Mouse (Mus musculus) myocyte (in vitro differentiated cells): Measurements from ENCODE around the gene Krtap14. TPM values are rescaled to one million over a fixed set of nuclear protein-coding genes. Genes with fewer than 3 reads are reported as not detected.

ENCODE experiments used
- H3K27me3 ChIP-seq: one replicate; pipeline ENCODE4 v1.6.1; 2011; ENCODE audit not compliant: control insufficient read depth, insufficient read depth, insufficient read length
- H3K36me3 ChIP-seq: one replicate; pipeline ENCODE4 v1.6.1; 2011; ENCODE audit not compliant: control insufficient read depth, insufficient read depth
- H3K4me2 ChIP-seq: one replicate; pipeline ENCODE4 v1.6.1; 2011; ENCODE audit warnings: low read depth, control low read depth
- H3K4me3 ChIP-seq: one replicate; pipeline ENCODE4 v1.5.1; 2011; ENCODE audit warnings: mild to moderate bottlenecking, control low read depth, moderate library complexity
- H3K79me2 ChIP-seq: one replicate; pipeline ENCODE4 v1.6.1; 2011; ENCODE audit not compliant: control insufficient read depth, insufficient read depth
- H3ac ChIP-seq: one replicate; pipeline ENCODE4 v1.6.1; 2011; ENCODE audit not compliant: control insufficient read depth, insufficient read length
- CEBPB ChIP-seq: IDR thresholded peaks from 2 replicates; pipeline ENCODE4 v1.6.1; 2011; ENCODE audit warnings: mild to moderate bottlenecking, moderate library complexity; ENCODE audit not compliant: poor library complexity, insufficient read depth, severe bottlenecking
- E2F4 ChIP-seq: IDR thresholded peaks from one replicate; pipeline ENCODE4 v1.6.1; 2011; ENCODE audit warnings: mild to moderate bottlenecking, control low read depth, moderate library complexity; ENCODE audit not compliant: insufficient read depth
- MAX ChIP-seq: IDR thresholded peaks from one replicate; pipeline ENCODE4 v1.6.1; 2011; ENCODE audit warnings: low read depth, mild to moderate bottlenecking, control low read depth
- MYOD1 ChIP-seq, 3 experiments: IDR thresholded peaks; one replicate each; pipeline ENCODE4 v1.6.1; 2011; ENCODE audit warnings: control low read depth in 2 of 3, low read depth in 2 of 3, mild to moderate bottlenecking in 2 of 3, moderate library complexity in 1 of 3; ENCODE audit not compliant: insufficient read length in 2 of 3, control insufficient read depth in 1 of 3
- MYOG ChIP-seq, 3 experiments: IDR thresholded peaks; one replicate each; pipeline ENCODE4 v1.6.1; 2011; ENCODE audit warnings: control low read depth in 2 of 3, low read depth in 2 of 3, mild to moderate bottlenecking in 2 of 3; ENCODE audit not compliant: insufficient read length in 2 of 3, control insufficient read depth in 1 of 3, insufficient read depth in 1 of 3
- POLR2A ChIP-seq: IDR thresholded peaks from one replicate; pipeline ENCODE4 v1.6.1; 2011; ENCODE audit warnings: low read depth, mild to moderate bottlenecking, control low read depth, moderate library complexity; ENCODE audit not compliant: insufficient read length
- POLR2AphosphoS2 ChIP-seq: IDR thresholded peaks from one replicate; pipeline ENCODE4 v1.6.1; 2011; ENCODE audit warnings: low read depth, control low read depth; ENCODE audit not compliant: insufficient read length
- REST ChIP-seq: IDR thresholded peaks from one replicate; pipeline ENCODE4 v1.6.1; 2011; ENCODE audit warnings: mild to moderate bottlenecking, control low read depth, moderate library complexity; ENCODE audit not compliant: insufficient read depth, insufficient read length
- SRF ChIP-seq: IDR thresholded peaks from one replicate; pipeline ENCODE4 v1.6.1; 2011; ENCODE audit warnings: low read depth; ENCODE audit not compliant: control insufficient read depth, insufficient read length
- TCF12 ChIP-seq: IDR thresholded peaks from one replicate; pipeline ENCODE4 v1.6.1; 2011; ENCODE audit warnings: mild to moderate bottlenecking, control low read depth; ENCODE audit not compliant: poor library complexity, insufficient read depth, severe bottlenecking
- TCF3 ChIP-seq: IDR thresholded peaks from one replicate; pipeline ENCODE4 v1.6.1; 2011; ENCODE audit warnings: low read depth, control low read depth; ENCODE audit not compliant: insufficient read length
- USF1 ChIP-seq: IDR thresholded peaks from one replicate; pipeline ENCODE4 v1.6.1; 2011; ENCODE audit warnings: low read depth, mild to moderate bottlenecking, control low read depth, moderate library complexity
- polyA plus RNA-seq: library from polyadenylated mRNA; unstranded; fragments of >200 nt; fragmentation: generic; extraction: Trizol; gene quantifications from one replicate; pipeline ENCODE4 v1.2.1, GENCODE M21; 2012; ENCODE audit warnings: missing spikeins

Krtap14 gene
- not detected for polyA plus RNA-seq

GRCm38 (mm10) chr16:88826095-88826652, at the start of gene Krtap14:
TSS of gene Krtap14 (minus strand) at chr16:88826145.
- H3K4me3 ChIP-seq: no peak within 1 kb of the TSS
- H3K79me2 ChIP-seq: no peaks in the 10 kb centered on the region
- TF ChIP-seq TCF3 (no peak), REST (no peak), USF1 (no peak), SRF (no peak), MYOD1 (IDR thresholded peaks at IDR 0.05; ENCODE audit: control insufficient read depth in 1 of 3, insufficient read length in 2 of 3, low read depth in 2 of 3) (no peak), CEBPB (no peak), POLR2A (no peak), MYOG (IDR thresholded peaks at IDR 0.05; ENCODE audit: control insufficient read depth in 1 of 3, insufficient read depth in 1 of 3, insufficient read length in 2 of 3, low read depth in 2 of 3) (no peak), E2F4 (no peak)
- H3K27me3 ChIP-seq: no peaks in the 10 kb centered on the region
- H3K36me3 ChIP-seq: no peaks in the 10 kb centered on the region
- H3ac ChIP-seq: no peak within 1 kb of the TSS
- no peak within 1 kb of the TSS for H3K4me2 ChIP-seq

DNA sequence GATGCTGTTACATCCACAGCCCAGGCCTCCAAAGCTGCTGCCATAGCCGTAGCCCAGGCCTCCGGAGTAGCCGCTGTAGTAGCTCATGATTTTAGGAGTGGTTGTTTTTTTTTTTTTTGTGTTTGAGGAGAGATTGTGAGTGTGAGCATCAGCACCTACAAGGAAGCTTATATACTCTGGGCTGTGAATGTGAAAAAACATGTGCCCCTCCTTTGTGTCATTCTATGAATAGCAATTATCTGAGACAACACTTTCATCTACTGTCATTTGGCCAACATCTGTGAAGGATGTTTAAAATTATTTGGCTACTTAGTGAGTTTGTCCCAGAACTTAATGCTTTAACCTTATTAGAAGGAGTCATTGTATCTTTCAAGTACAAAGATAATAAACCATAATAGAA, 48.2 kb upstream of the Krtap14 start, which contains the start of gene Krtap19-2:
Gene Krtap19-2, minus strand, starts transcription at position 101 of the 400 bp plus-strand sequence.
- Histone ChIP-seq H3K36me3 (no peaks in the 10 kb centered on the region), H3K4me3 (no peak within 1 kb of the TSS), H3K79me2 (no peaks in the 10 kb centered on the region), H3K27me3 (no peaks in the 10 kb centered on the region), H3K4me2 (no peak within 1 kb of the TSS), H3ac (no peak within 1 kb of the TSS)
- TF ChIP-seq E2F4: no peak
- no peak for TF ChIP-seq CEBPB
- TF ChIP-seq POLR2A: no peak
- no peak for TF ChIP-seq POLR2AphosphoS2
- no peak for TF ChIP-seq TCF3
- no peak for TF ChIP-seq TCF12
- TF ChIP-seq USF1: no peak
- no peak for TF ChIP-seq MYOG (IDR thresholded peaks at IDR 0.05; ENCODE audit: control insufficient read depth in 1 of 3, insufficient read depth in 1 of 3, insufficient read length in 2 of 3, low read depth in 2 of 3)
- TF ChIP-seq MAX: no peak
- no peak for TF ChIP-seq MYOD1 (IDR thresholded peaks at IDR 0.05; ENCODE audit: control insufficient read depth in 1 of 3, insufficient read length in 2 of 3, low read depth in 2 of 3)
- TF ChIP-seq SRF: no peak

DNA sequence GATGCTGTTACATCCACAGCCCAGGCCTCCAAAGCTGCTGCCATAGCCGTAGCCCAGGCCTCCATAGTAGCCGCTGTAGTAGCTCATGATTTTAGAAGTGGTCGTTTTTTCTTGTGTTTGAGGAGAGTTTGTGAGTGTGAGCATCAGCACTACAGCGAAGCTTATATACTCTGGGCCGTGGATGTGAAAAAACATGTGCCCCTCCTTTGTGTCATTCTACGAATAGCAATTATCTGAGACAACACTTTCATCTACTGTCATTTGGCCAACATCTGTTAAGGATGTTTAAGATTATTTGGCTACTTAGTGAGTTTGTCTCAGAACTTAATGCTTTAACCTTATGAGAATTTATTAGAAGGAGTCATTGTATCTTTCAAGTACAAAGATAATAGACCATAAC, 43.4 kb upstream of the Krtap14 start, which contains the start of gene Krtap19-1:
Gene Krtap19-1, minus strand, starts transcription at position 101 of the 400 bp plus-strand sequence.
- Histone ChIP-seq H3K36me3 (no peaks in the 10 kb centered on the region), H3K79me2 (no peaks in the 10 kb centered on the region), H3K27me3 (no peaks in the 10 kb centered on the region)

DNA sequence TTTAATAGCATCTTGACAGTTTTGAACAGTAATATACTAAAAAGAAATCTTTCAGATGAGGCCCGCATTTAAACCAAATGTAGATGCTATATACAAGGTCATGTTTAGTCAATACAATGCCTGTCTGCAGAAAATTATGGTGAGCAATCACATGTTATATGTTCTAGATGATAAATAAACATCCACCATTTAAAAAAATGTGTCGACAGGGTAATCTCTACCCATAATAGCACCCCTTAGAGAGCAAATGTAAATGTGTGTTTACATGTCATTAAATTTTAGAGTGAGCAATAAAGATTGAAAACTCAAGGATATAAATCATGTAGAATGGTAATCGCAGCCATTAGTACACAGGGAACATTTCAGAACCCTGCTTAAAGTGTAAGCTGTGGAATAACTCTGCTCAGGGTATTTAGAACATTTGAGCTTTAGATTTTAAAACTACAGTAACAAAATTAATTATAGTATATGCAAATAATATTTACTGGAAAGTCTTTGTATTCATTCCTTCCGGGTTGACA, 39.0 kb upstream of the Krtap14 start:
- TF ChIP-seq TCF3 (no peak), MYOG (IDR thresholded peaks at IDR 0.05; ENCODE audit: control insufficient read depth in 1 of 3, insufficient read depth in 1 of 3, insufficient read length in 2 of 3, low read depth in 2 of 3) (no peak), MAX (no peak), E2F4 (no peak), POLR2AphosphoS2 (no peak), SRF (no peak), REST (no peak), TCF12 (no peak), MYOD1 (IDR thresholded peaks at IDR 0.05; ENCODE audit: control insufficient read depth in 1 of 3, insufficient read length in 2 of 3, low read depth in 2 of 3) (no peak), POLR2A (no peak), CEBPB (no peak)
- H3K4me2 ChIP-seq: no peak overlapping the region
- no peak overlapping the region for H3K4me3 ChIP-seq
- H3K79me2 ChIP-seq: no peaks in the 10 kb centered on the region
- no peak overlapping the region for H3ac ChIP-seq
- H3K36me3 ChIP-seq: no peaks in the 10 kb centered on the region
- no peaks in the 10 kb centered on the region for H3K27me3 ChIP-seq

More for the DNA sequence above, 43.4 kb upstream of the Krtap14 start, which contains the start of gene Krtap19-1:
- TF ChIP-seq USF1 (no peak), CEBPB (no peak), POLR2AphosphoS2 (no peak)
- Histone ChIP-seq H3K4me2 (no peak within 1 kb of the TSS), H3ac (no peak within 1 kb of the TSS), H3K4me3 (no peak within 1 kb of the TSS)

DNA sequence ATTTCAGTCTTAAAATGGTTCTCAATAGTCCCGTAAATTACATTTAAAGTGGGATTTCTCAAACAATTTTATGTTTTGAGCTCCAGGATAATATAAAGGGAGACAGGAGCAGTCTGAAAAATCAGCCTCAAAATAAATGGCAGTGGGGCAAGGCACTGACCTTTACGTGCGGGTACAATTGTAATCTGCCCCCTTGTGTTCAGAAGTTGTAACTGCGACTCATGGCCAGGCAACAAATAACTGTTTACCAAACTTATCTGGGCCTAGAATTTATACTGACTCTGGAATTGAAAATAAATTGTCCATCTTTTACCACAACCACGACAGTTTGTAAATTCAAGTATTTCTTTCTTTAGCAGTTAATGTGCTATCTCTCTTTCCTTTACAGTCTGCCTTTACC, 25.5 kb upstream of the Krtap14 start:
- no peak overlapping the region for H3ac ChIP-seq
- H3K79me2 ChIP-seq: no peaks in the 10 kb centered on the region
- H3K4me3 ChIP-seq: no peak overlapping the region
- no peaks in the 10 kb centered on the region for H3K27me3 ChIP-seq
- H3K4me2 ChIP-seq: no peak overlapping the region
- TF ChIP-seq TCF12: no peak
- no peaks in the 10 kb centered on the region for H3K36me3 ChIP-seq
